Comparison of ENCODE assay signal across 8 mouse cellular contexts in genomic region chr6:11908170-11908569, GRCm38 (mm10). TPM values are rescaled to one million over a fixed set of nuclear protein-coding genes. Genes with fewer than 3 reads are reported as not detected.
DNase-seq lines count a peak whose midpoint lies in the region; ATAC-seq and TF ChIP-seq lines count a peak whose summit lies in the region.

No protein-coding gene starts in this region.

- no peak for TF ChIP-seq POLR2A in kidney, adult 2 months (IDR thresholded peaks at IDR 0.05; ENCODE audit: low read depth, low read length)

- no peak for TF ChIP-seq CTCF in kidney, adult 2 months (conservative IDR thresholded peaks at IDR 0.05; ENCODE audit: insufficient read depth, insufficient read length, low read depth, low read length)

- no peak for DNase-seq in kidney, adult 2 months
- no peak for DNase-seq in kidney, postnatal 10 days
- peak; percentile 16 for DNase-seq in NIH3T3 (ENCODE audit: low read depth)
- no peak for DNase-seq in midbrain, embryonic 10.5 days (ENCODE audit: low spot score)
- no peak for DNase-seq in left cerebral cortex, adult 9 months (ENCODE audit: low spot score in 2 of 2)
- no peak for DNase-seq in left cerebral cortex, postnatal 25 days (ENCODE audit: low spot score in 2 of 2)
- DNase-seq in layer of hippocampus, adult 9-11 months = no peak

- peak overlapping the region; percentile 92 for H3K4me3 ChIP-seq in kidney, adult 2 months (ENCODE audit: insufficient read depth, low read depth, low read length)
- peak overlapping the region; percentile 70 for H3K4me3 ChIP-seq in forebrain, embryonic 16.5 days (replicated peaks; ENCODE audit: low read length)
- peak overlapping the region; percentile 94 for H3K4me3 ChIP-seq in midbrain, embryonic 10.5 days

- H3K9ac ChIP-seq in forebrain, embryonic 16.5 days (replicated peaks; ENCODE audit: low read depth, low read length) = peak overlapping the region; percentile 89

- ATAC-seq in forebrain, embryonic 16.5 days = no peak

- intact Hi-C loops in left cerebral cortex, postnatal 25 days (cut with DNase I) = no loop called here

- peaks cover 5% of the 10 kb centered on the region for H3K4me1 ChIP-seq in kidney, adult 2 months (ENCODE audit: control insufficient read depth, insufficient read depth, low read length)
- H3K4me1 ChIP-seq in forebrain, embryonic 16.5 days (replicated peaks; ENCODE audit: control insufficient read depth, insufficient read depth, low read length) = peaks cover 17% of the 10 kb centered on the region
- peaks cover 18% of the 10 kb centered on the region for H3K4me1 ChIP-seq in midbrain, embryonic 10.5 days

- H3K9me3 ChIP-seq in forebrain, embryonic 16.5 days (ENCODE audit: control insufficient read depth, low read length) = no peaks in the 10 kb centered on the region
- no peaks in the 10 kb centered on the region for H3K9me3 ChIP-seq in midbrain, embryonic 10.5 days (replicated peaks)

- H3K27ac ChIP-seq in kidney, adult 2 months (ENCODE audit: insufficient read depth, low read depth, low read length) = 0 out of 2 replicates have a peak overlapping the region, but pooled peaks have one; percentile 42
- H3K27ac ChIP-seq in forebrain, embryonic 16.5 days (ENCODE audit: low read length) = no peak overlapping the region
- H3K27ac ChIP-seq in midbrain, embryonic 10.5 days (replicated peaks) = peak overlapping the region; percentile 93

- H3K36me3 ChIP-seq in kidney, adult 2 months (ENCODE audit: control insufficient read depth, insufficient read depth, low read length) = no peaks in the 10 kb centered on the region; the same call in 1 of the 2 replicates
- H3K36me3 ChIP-seq in forebrain, embryonic 16.5 days (ENCODE audit: control insufficient read depth, insufficient read depth) = no peaks in the 10 kb centered on the region
- H3K36me3 ChIP-seq in midbrain, embryonic 10.5 days = peaks cover 27% of the 10 kb centered on the region

- H3K27me3 ChIP-seq in kidney, adult 2 months (replicated peaks; ENCODE audit: control insufficient read depth, insufficient read depth, low read length) = no peaks in the 10 kb centered on the region
- no peaks in the 10 kb centered on the region for H3K27me3 ChIP-seq in forebrain, embryonic 16.5 days (replicated peaks; ENCODE audit: control insufficient read depth, insufficient read depth, low read length)
- no peaks in the 10 kb centered on the region for H3K27me3 ChIP-seq in midbrain, embryonic 10.5 days (ENCODE audit: low read depth, poor library complexity, severe bottlenecking)

- 25% methylated on average over 7 of the region's 7 CpGs for WGBS in kidney, adult 2 months
- 21% methylated on average over 7 of the region's 7 CpGs for WGBS in forebrain, embryonic 16.5 days
- 34% methylated on average over 7 of the region's 7 CpGs for WGBS in midbrain, embryonic 10.5 days

- H3K4me2 ChIP-seq in forebrain, embryonic 16.5 days (ENCODE audit: low read length) = peak overlapping the region; percentile 70

RNA-seq across cellular contexts. Expression of gene Phf14, which starts 0.6 kb away (rescaled TPM):
- polyA plus RNA-seq in kidney, adult 2 months (2012; rRNA removed) = 5.6 and 7.0 TPM in 2 replicates
- 69.6 and 78.4 TPM in 2 replicates for polyA plus RNA-seq in forebrain, embryonic 16.5 days (2015; fragmentation: Nextera tagmentation; extraction: Ambion mirVana)
- polyA plus RNA-seq in midbrain, embryonic 10.5 days (2016; fragmentation: Nextera tagmentation; extraction: Ambion mirVana) = 65.3 and 70.6 TPM in 2 replicates
- total RNA-seq in left cerebral cortex, postnatal 25 days (2021) = 10 to 100 TPM; 92.7 to 94.3 TPM

RNA-seq across cellular contexts. Expression of gene Ndufa4, which starts 0.9 kb away (rescaled TPM):
- 1,401 and 1,702 TPM in 2 replicates for polyA plus RNA-seq in kidney, adult 2 months (2012; rRNA removed)
- 725 and 751 TPM in 2 replicates for polyA plus RNA-seq in forebrain, embryonic 16.5 days (2015; fragmentation: Nextera tagmentation; extraction: Ambion mirVana)
- polyA plus RNA-seq in midbrain, embryonic 10.5 days (2016; fragmentation: Nextera tagmentation; extraction: Ambion mirVana) = 798 and 836 TPM in 2 replicates
- total RNA-seq in left cerebral cortex, postnatal 25 days (2021) = 100 to 1,000 TPM; 772 to 810 TPM
